Mouse (Mus musculus) cerebellum, postnatal 4 days (tissue): ENCODE results near the gene Lrfn4.

ENCODE experiments used
- DNase-seq, 2 experiments: peaks; one replicate each; pipeline ENCODE4 v3.0.0; 2022; ENCODE audit warnings: low spot score in 2 of 2, mixed read lengths in 1 of 2

Lrfn4 gene

DNA sequence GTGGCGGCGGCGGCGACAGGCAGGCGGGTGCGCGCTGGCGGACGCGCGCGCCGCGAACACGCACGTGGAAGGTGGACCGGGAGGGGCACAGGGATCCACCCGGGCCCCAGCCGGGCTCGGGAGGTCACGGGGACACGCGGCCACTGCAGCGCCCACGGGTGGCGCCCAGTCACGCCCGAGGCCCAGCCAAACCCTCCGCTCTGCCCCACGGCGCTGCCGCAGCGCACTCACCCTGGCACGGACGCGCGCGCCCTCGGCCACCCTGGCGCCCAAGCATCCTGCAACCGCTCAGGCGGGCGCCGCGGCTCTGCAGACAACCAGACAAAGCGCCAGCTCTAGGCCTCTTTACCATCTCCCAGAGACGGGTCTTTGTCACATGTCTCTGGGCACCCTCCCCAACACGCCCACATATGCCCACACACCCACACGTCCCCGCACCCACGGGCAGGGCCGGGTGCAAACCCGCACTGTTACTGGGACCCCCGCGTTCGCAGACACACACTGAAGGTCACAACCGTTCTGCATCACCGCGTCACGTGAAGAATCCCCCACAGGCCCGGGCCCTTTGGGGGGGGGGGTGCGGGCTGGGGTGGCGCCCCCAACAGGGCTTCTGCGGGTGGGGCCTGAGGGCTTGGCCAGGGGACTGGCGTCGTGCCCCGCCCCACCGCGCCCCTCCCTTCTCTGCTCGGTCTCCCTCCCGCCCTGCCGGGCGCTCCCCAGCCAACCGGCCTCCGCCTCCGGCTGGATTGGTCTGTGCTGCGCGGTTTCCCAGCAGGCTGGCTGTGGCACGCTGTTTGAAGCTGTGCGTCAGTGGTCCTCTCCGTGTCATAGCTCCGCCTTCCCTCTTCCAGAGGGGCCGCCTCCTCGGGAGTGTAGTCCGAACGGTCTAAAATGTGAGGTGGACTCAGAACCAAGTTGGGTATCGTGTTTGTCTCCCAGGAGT lies at the start of gene Lrfn4:
TSS of gene Lrfn4 (minus strand) at position 517 of the 943 bp plus-strand sequence.
- DNase-seq = peak; percentile 71 to 87

DNA sequence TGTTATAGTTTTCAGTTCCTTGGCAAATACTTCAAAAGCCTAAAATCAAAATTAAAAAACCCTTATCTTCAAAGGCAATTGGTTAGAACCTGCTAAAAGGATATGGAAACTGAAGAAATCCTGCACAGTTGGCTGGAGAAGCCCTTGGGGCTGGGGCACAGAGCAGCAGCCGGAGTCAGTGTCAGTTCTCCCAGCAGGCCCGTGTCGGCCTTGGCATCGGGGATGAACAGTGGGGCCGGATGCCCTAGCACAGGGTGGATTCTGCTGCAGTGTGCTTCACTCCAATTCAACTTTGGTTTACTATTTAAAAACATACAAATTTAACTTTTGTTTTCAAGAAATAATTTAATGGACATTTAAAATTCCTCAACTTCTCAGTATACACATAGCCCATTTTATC lies 42.7 kb upstream of the Lrfn4 start:
- DNase-seq = no peak

GRCm38 (mm10) chr19:4646917-4647492 lies 31.5 kb upstream of the Lrfn4 start:
- no peak for DNase-seq

DNA sequence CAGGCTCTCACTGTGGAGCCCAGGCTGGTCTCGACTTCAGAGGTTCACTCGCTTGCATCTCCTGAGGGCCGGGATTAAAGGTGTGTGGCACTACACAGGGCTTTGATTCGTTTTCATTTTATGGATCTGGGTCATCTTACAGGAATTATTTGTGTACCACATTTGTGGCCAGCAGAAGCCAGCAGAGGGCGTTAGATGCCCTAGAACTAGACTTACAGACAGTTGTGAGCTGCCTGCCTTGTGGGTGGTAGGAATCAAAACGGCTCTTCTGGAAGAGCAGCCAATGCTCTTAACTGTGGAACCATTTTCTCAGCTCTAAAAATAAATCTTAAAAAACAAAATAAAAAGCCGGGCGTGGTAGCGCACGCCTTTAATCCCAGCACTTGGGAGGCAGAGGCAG lies 28.8 kb upstream of the Lrfn4 start:
- peak; percentile 41 to 49 for DNase-seq

GRCm38 (mm10) chr19:4635986-4636385 lies 20.5 kb upstream of the Lrfn4 start:
- no peak for DNase-seq

- peak in 1 of 2 experiments; percentile 79 for DNase-seq
Observed at GRCm38 (mm10) chr19:4628819-4629218, 13.4 kb upstream of the Lrfn4 start.

GRCm38 (mm10) chr19:4625829-4626535 lies 10.5 kb upstream of the Lrfn4 start:
- no peak for DNase-seq

- DNase-seq = peak; percentile 81 to 92
Observed at GRCm38 (mm10) chr19:4625179-4625828, 9.8 kb upstream of the Lrfn4 start, which contains the start of gene Rce1. Rce1 (minus strand) TSS chr19:4625641.

DNA sequence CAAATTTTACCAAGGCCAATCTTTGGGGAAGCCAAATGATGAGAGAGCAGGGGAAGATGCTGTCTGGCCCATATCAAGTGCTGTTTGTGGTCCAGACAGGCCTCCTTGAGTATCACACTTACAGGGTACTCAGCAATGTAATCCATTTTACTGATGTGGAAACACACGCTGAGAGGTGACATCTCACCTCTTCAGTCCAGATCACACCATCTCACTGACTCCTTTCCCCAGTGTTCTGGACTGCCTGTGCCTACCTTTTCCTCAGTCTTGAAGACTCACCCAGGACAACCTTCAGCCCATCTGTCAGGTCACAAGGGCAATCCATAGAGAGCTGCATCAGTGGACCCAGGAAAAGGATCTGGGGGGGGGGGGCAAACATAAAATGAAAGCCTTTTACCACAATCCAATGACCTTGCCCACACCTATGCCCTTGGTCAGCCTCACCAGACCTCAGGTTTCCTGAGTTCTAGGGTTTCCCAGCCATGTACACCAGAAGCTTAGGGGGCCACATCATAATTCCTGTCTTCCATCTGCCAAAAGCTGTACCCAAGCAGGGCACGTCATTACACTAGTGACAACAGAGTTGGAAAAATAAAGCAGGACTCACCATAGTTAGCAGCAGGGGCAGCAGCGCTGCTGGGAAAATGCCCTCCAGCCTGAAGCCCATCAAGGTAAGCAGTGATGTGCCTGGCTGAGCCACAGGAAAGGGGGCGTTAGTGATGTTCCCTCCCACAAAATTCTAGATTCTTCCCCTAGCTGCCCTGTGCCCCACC lies 9.1 kb upstream of the Lrfn4 start:
- DNase-seq = no peak

DNA sequence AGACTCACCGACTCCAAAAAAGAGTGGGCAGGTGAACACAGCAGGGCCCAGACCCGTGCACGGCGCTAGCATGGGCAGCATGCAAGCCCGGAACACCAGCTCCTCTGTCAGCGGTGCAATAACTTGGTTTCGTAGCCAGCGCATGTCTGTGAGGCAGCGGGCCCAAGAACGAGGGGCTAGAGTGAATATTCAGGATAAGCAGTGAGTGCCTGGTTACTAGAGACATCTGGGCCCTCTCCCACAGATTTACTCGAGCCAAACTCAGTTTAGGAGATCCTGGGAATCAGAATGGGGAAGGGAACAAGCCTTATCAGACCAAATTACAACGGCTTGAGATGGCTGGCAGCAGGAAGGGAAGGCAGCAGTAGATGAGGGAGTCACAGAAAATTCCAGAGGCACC lies 8.5 kb upstream of the Lrfn4 start:
- no peak for DNase-seq

DNA sequence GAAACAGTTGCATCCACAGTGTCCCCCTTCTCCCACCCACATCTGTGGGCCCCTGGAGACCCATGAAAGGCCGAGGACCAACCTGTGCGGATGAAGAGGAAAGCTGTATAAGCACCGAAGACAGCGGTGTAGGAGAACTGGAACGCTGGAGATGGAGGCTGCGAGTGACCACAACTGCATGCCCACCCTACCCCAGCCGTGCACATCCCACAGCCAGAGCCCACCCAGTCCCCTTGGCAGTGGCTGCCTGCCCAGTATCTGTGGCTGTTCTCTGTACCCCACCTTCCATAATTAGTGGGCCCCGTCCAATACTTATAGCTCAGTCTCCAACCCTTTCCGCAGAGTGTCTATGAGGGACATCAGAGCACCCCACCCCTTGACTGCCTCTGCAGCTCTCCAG lies 8.0 kb upstream of the Lrfn4 start:
- no peak for DNase-seq

DNA sequence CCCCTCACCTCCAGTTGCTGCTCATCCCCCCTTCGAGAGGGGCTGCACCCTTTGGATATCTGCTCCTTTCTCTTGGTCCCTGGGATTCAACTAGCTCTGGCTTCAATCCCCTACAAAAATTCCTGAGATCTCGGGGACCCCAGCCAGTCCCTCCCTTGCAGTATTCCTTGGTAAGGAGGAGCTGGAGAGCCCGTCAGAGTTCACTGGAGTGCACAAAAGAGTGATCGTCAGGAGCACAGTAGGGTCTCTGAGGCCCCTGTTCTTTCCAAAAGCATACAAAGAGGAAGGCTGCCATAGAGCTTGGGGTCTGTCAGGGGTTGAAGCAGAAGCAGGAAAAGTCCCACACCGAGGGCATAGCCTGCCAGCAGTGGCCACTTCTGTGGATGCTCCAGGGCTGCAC lies 7.3 kb upstream of the Lrfn4 start:
- DNase-seq = no peak

- no peak for DNase-seq
Observed at GRCm38 (mm10) chr19:4620721-4621120, 5.3 kb upstream of the Lrfn4 start.

- DNase-seq = no peak
Observed at GRCm38 (mm10) chr19:4619461-4619860, 4.0 kb upstream of the Lrfn4 start.

GRCm38 (mm10) chr19:4618183-4618582 lies 2.7 kb upstream of the Lrfn4 start:
- DNase-seq = peak in 1 of 2 experiments; percentile 50

- no peak for DNase-seq
Observed at GRCm38 (mm10) chr19:4616546-4616945, 1.1 kb upstream of the Lrfn4 start.

GRCm38 (mm10) chr19:4614305-4615150 lies 939 bp downstream of the Lrfn4 start:
- DNase-seq = no peak

GRCm38 (mm10) chr19:4613464-4614304 lies 1.8 kb downstream of the Lrfn4 start:
- no peak for DNase-seq
